Mouse (Mus musculus) small intestine, adult 2 months (tissue): ENCODE measurements around the gene Azin2. TPM values are rescaled to one million over a fixed set of nuclear protein-coding genes. Genes with fewer than 3 reads are reported as not detected.

Experiments used
- H3K27ac ChIP-seq: fragments of 200-500 bp; 2 replicates; pipeline ENCODE4 v1.5.1; 2012; ENCODE audit warnings: low read depth, low read length, control low read depth, inconsistent platforms; ENCODE audit not compliant: insufficient read depth
- H3K27me3 ChIP-seq: fragments of 200-500 bp; 2 replicates; pipeline ENCODE4 v1.6.1; 2012; ENCODE audit warnings: mild to moderate bottlenecking, moderate library complexity, low read length, inconsistent platforms; ENCODE audit not compliant: control insufficient read depth, insufficient read depth
- H3K36me3 ChIP-seq: fragments of 200-500 bp; 2 replicates; pipeline ENCODE4 v1.6.1; 2012; ENCODE audit warnings: mild to moderate bottlenecking, low read length, control low read depth, inconsistent platforms; ENCODE audit not compliant: control insufficient read depth, insufficient read depth
- H3K4me1 ChIP-seq: fragments of 200-500 bp; 2 replicates; pipeline ENCODE4 v1.6.1; 2012; ENCODE audit warnings: low read length, inconsistent platforms, mixed read lengths; ENCODE audit not compliant: control insufficient read depth, insufficient read depth, insufficient read length
- H3K4me3 ChIP-seq: fragments of 200-500 bp; 2 replicates; pipeline ENCODE4 v1.5.1; 2012; ENCODE audit warnings: low read depth, mild to moderate bottlenecking, control low read depth, inconsistent platforms, low read length, moderate library complexity
- CTCF ChIP-seq: fragments of 200-500 bp; IDR thresholded peaks from 2 replicates; pipeline ENCODE4 v1.5.1; 2012; ENCODE audit warnings: low read depth, mild to moderate bottlenecking, control low read depth, inconsistent platforms, low read length, moderate library complexity, mixed read lengths; ENCODE audit not compliant: insufficient replicate concordance, insufficient read length; ENCODE audit errors: extremely low read depth
- POLR2A ChIP-seq: fragments of 200-500 bp; IDR thresholded peaks from 2 replicates; pipeline ENCODE4 v1.6.1; 2012; ENCODE audit warnings: low read depth, mild to moderate bottlenecking, control low read depth, inconsistent platforms, low read length, moderate library complexity
- WGBS: fragments of 180-500 bp; shearing (Covaris S2); methylation state at CpG from one replicate; pipeline ENCODE4 v1.1.7; 2018; 5-methylcytosine and 5-hydroxymethylcytosine counted together
- polyA plus RNA-seq: library from polyadenylated mRNA; depleted of rRNA; stranded (reverse); fragments of >200 nt; gene quantifications from 2 replicates; pipeline ENCODE4 v1.2.3, GENCODE M21; 2012

The Azin2 gene
- polyA plus RNA-seq, 1 experiment = 3.2 TPM

GRCm38 (mm10) chr4:128917756-128918155, 44.5 kb downstream of the Azin2 start:
- no peak for TF ChIP-seq CTCF
- TF ChIP-seq POLR2A = no peak
- H3K36me3 ChIP-seq = no peaks in the 10 kb centered on the region
- no peak overlapping the region for H3K27ac ChIP-seq
- WGBS = 84% methylated on average over 6 of the region's 6 CpGs
- no peak overlapping the region for H3K4me3 ChIP-seq
- peaks cover 4% of the 10 kb centered on the region; the same call in 1 of the 2 replicates for H3K4me1 ChIP-seq
- H3K27me3 ChIP-seq = no peaks in the 10 kb centered on the region

- H3K36me3 ChIP-seq = no peaks in the 10 kb centered on the region
- TF ChIP-seq POLR2A (no peak), CTCF (no peak)
- no peaks in the 10 kb centered on the region for H3K27me3 ChIP-seq
- H3K4me3 ChIP-seq = no peak overlapping the region
- no peak overlapping the region for H3K27ac ChIP-seq
- H3K4me1 ChIP-seq = peaks cover 6% of the 10 kb centered on the region; the same call in 1 of the 2 replicates
- 48% methylated on average over 3 of the region's 3 CpGs for WGBS
These were observed 45.1 kb downstream of the Azin2 start for GRCm38 (mm10) chr4:128917119-128917518.

- H3K36me3 ChIP-seq = no peaks in the 10 kb centered on the region
- no peak overlapping the region for H3K27ac ChIP-seq
- H3K4me3 ChIP-seq = no peak overlapping the region
- TF ChIP-seq POLR2A = no peak
- no peak for TF ChIP-seq CTCF
- WGBS = 27% methylated on average over 4 of the region's 4 CpGs
- H3K4me1 ChIP-seq = peaks cover 3% of the 10 kb centered on the region; the same call in 1 of the 2 replicates
- no peaks in the 10 kb centered on the region for H3K27me3 ChIP-seq
These were observed 48.4 kb downstream of the Azin2 start for GRCm38 (mm10) chr4:128913794-128914193.

- Histone ChIP-seq H3K27ac (no peak overlapping the region), H3K36me3 (no peaks in the 10 kb centered on the region), H3K27me3 (no peaks in the 10 kb centered on the region), H3K4me1 (peaks cover 3% of the 10 kb centered on the region; the same call in 1 of the 2 replicates), H3K4me3 (no peak overlapping the region)
- TF ChIP-seq CTCF (no peak), POLR2A (no peak)
- WGBS = 48% methylated on average over 10 of the region's 10 CpGs
These were observed 50.2 kb downstream of the Azin2 start for GRCm38 (mm10) chr4:128912085-128912484.

GRCm38 (mm10) chr4:128910276-128911063, 51.8 kb downstream of the Azin2 start:
- peaks cover 3% of the 10 kb centered on the region; the same call in 1 of the 2 replicates for H3K4me1 ChIP-seq

GRCm38 (mm10) chr4:128909378-128909831, 52.8 kb downstream of the Azin2 start:
- WGBS = 84% methylated on average over 14 of the region's 14 CpGs
- no peaks in the 10 kb centered on the region for H3K27me3 ChIP-seq
- TF ChIP-seq CTCF = no peak
- no peak for TF ChIP-seq POLR2A
- H3K36me3 ChIP-seq = no peaks in the 10 kb centered on the region
- no peak overlapping the region for H3K27ac ChIP-seq
- peaks cover 3% of the 10 kb centered on the region; the same call in 1 of the 2 replicates for H3K4me1 ChIP-seq
- no peak overlapping the region for H3K4me3 ChIP-seq

More at GRCm38 (mm10) chr4:128910276-128911063, 51.8 kb downstream of the Azin2 start:
- H3K27me3 ChIP-seq = no peaks in the 10 kb centered on the region
- WGBS = 72% methylated on average over 8 of the region's 8 CpGs
- H3K27ac ChIP-seq = no peak overlapping the region
- H3K36me3 ChIP-seq = no peaks in the 10 kb centered on the region
- H3K4me3 ChIP-seq = no peak overlapping the region
- no peak for TF ChIP-seq POLR2A
- TF ChIP-seq CTCF = no peak

GRCm38 (mm10) chr4:128908586-128909377, 53.5 kb downstream of the Azin2 start:
- H3K27me3 ChIP-seq = no peaks in the 10 kb centered on the region
- H3K36me3 ChIP-seq = no peaks in the 10 kb centered on the region
- H3K4me3 ChIP-seq = no peak overlapping the region
- WGBS = 60% methylated on average over 24 of the region's 24 CpGs
- H3K27ac ChIP-seq = no peak overlapping the region
- TF ChIP-seq CTCF (peak; percentile 75; the same call in 1 of the 2 replicates), POLR2A (no peak)
- peaks cover 3% of the 10 kb centered on the region; the same call in 1 of the 2 replicates for H3K4me1 ChIP-seq
